Mouse (Mus musculus): ENCODE results near the gene Impg2. TPM values are rescaled to one million over a fixed set of nuclear protein-coding genes. Genes with fewer than 3 reads are reported as not detected.

Impg2 gene
- polyA plus RNA-seq, 1 experiment from 2014 or later = 0.20 TPM

DNA sequence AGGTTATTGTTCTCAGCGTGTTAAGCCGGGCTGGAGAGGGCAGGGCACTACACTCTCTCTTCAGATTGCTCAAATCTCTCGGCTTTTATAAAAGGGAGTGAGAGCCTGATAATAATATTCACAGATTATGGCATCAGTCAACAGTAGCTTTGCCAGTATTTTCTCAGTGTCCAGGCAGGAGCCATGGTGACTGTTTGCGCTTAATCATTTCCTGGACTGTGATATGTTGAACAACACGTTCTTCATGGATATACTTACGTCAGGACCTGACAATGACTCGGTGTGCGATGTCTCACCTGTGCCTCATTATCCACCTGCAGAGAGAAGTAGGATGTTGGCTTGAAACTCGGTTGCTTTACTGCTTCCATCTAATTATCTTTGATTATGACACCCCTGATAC lies 74.9 kb downstream of the Impg2 start:
- Histone ChIP-seq H3K4me3 (no peak overlapping the region), H3K4me1 (no peaks in the 10 kb centered on the region), H3K4me2 (no peak overlapping the region), H3K27ac (no peak overlapping the region), H3K9ac (no peak overlapping the region), H3K9me3 (no peaks in the 10 kb centered on the region), H3K27me3 (no peaks in the 10 kb centered on the region), H3K36me3 (no peaks in the 10 kb centered on the region)
- WGBS = 59% methylated on average over 9 of the region's 9 CpGs
- no peak for ATAC-seq (ENCODE audit: insufficient number of reproducible peaks, low FRiP score, low TSS enrichment, low read depth)

DNA sequence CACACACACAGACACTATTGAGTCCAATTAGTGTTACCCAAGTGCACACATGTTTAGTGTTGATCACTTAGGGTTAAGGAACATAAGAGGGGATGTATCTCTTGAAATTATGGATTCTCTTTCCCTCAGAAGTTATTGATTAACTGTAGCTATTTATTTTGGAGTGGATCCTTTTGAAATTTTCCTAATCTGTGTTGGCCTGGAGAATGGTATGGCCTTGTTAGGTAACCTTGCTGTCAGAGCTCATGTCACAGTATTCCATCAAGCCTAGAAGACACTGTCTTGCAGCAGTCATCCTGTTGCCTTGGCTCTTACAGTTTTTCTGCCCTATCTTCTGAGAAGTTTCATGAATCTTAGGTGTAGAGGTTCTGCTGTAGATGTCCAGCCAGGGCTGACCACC lies 75.6 kb downstream of the Impg2 start:
- Histone ChIP-seq H3K27me3 (no peaks in the 10 kb centered on the region), H3K9ac (no peak overlapping the region), H3K36me3 (no peaks in the 10 kb centered on the region), H3K27ac (no peak overlapping the region), H3K4me3 (no peak overlapping the region), H3K4me1 (no peaks in the 10 kb centered on the region), H3K9me3 (no peaks in the 10 kb centered on the region), H3K4me2 (no peak overlapping the region)
- ATAC-seq (ENCODE audit: insufficient number of reproducible peaks, low FRiP score, low TSS enrichment, low read depth) = no peak

DNA sequence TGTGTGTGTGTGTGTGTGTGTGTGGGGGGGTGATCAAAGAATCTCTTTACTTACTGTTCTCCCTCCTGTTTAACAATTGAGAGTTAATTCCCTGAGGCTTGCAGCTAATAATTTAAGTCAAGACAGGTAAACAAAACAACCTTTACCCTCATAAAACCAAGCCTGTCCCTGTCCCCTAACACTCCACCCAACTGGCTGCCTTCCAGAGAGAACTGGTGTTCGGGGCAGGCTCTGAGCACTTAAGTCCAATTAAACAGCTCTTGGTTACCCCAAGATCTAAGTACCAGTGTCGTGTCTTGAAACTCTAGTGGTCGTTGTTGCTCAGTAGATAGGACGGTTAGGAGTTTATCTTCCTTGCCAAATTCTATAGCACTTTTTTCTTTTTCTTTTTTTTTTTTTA lies 77.2 kb downstream of the Impg2 start:
- no peaks in the 10 kb centered on the region for H3K27me3 ChIP-seq
- no peak overlapping the region for H3K9ac ChIP-seq
- no peaks in the 10 kb centered on the region for H3K36me3 ChIP-seq
- no peaks in the 10 kb centered on the region for H3K9me3 ChIP-seq
- H3K4me3 ChIP-seq = no peak overlapping the region
- no peak overlapping the region for H3K4me2 ChIP-seq
- 33% methylated on average over 4 of the region's 4 CpGs for WGBS
- no peak for ATAC-seq (ENCODE audit: insufficient number of reproducible peaks, low FRiP score, low TSS enrichment, low read depth)
- no peak overlapping the region for H3K27ac ChIP-seq
- H3K4me1 ChIP-seq = no peaks in the 10 kb centered on the region

DNA sequence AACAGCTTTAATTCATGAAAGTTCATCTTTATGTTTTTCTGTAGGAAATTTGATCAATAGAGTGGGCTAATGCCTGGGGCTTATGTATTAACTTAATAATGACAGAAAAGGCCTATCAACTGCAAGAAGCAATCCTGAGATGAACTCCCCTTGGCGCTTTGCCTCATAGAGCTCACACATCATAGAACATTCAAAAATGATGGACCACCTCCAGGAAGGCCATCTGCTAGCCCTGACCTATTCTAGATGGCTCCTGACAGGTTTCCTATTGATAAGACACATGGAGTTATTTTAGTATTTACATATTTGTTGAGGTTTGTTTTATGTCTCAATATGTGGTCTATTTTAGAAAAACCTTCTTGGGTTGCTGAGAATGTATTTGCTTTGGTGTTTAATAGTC lies 79.2 kb downstream of the Impg2 start:
- H3K9me3 ChIP-seq = no peaks in the 10 kb centered on the region
- no peaks in the 10 kb centered on the region for H3K27me3 ChIP-seq
- H3K36me3 ChIP-seq = no peaks in the 10 kb centered on the region
- no peak for ATAC-seq (ENCODE audit: insufficient number of reproducible peaks, low FRiP score, low TSS enrichment, low read depth)
- no peak overlapping the region for H3K27ac ChIP-seq
- H3K4me3 ChIP-seq = no peak overlapping the region
- H3K4me2 ChIP-seq = no peak overlapping the region
- 89% methylated on average over 1 of the region's 1 CpGs for WGBS
- H3K4me1 ChIP-seq = no peaks in the 10 kb centered on the region
- H3K9ac ChIP-seq = no peak overlapping the region

DNA sequence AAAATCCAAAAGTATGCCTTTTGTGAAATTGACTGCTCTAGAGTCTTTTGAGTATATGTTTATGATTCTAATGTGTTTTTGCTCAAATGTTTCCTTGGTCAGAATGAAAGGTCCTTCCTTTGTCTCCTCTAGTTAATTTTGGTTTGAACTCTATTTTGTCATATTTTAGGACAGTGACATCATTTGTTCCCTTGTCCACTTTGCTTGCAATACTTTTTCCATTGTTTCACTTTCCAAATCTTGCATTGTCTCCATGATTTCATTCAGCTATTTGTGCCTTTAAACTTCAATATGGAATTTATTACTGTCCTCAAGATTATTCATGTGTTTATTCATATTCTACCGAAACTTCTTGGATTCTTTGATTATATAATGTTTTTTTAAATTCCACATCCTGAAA lies 79.8 kb downstream of the Impg2 start:
- WGBS = 80% methylated on average over 1 of the region's 1 CpGs
- Histone ChIP-seq H3K27ac (no peak overlapping the region), H3K4me2 (no peak overlapping the region), H3K36me3 (no peaks in the 10 kb centered on the region), H3K9me3 (no peaks in the 10 kb centered on the region), H3K27me3 (no peaks in the 10 kb centered on the region), H3K4me3 (no peak overlapping the region), H3K9ac (no peak overlapping the region), H3K4me1 (no peaks in the 10 kb centered on the region)
- ATAC-seq (ENCODE audit: insufficient number of reproducible peaks, low FRiP score, low TSS enrichment, low read depth) = no peak

DNA sequence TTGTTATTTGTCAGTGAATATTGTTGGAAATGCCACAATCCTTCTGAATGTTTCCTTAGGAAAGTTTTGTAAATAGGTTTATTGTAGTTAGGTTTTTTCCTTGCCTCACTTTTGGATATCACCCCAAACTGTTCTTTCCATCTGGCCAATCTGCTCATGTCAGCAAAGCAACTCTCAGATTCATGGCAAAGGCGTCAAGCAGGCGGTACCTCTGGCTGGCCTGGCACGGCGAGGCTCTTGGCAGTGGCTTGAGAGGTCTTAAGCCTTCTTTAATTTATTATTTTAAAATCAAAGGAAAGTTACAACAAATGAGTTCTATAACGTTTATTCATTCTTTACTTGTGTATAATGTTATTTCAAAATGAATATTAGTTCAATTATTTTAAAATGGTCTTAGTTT lies 82.0 kb downstream of the Impg2 start:
- WGBS = 69% methylated on average over 5 of the region's 5 CpGs
- Histone ChIP-seq H3K9me3 (no peaks in the 10 kb centered on the region), H3K36me3 (no peaks in the 10 kb centered on the region), H3K27ac (no peak overlapping the region), H3K4me1 (no peaks in the 10 kb centered on the region), H3K9ac (no peak overlapping the region), H3K4me3 (no peak overlapping the region), H3K27me3 (no peaks in the 10 kb centered on the region), H3K4me2 (no peak overlapping the region)
- no peak for ATAC-seq (ENCODE audit: insufficient number of reproducible peaks, low FRiP score, low TSS enrichment, low read depth)

DNA sequence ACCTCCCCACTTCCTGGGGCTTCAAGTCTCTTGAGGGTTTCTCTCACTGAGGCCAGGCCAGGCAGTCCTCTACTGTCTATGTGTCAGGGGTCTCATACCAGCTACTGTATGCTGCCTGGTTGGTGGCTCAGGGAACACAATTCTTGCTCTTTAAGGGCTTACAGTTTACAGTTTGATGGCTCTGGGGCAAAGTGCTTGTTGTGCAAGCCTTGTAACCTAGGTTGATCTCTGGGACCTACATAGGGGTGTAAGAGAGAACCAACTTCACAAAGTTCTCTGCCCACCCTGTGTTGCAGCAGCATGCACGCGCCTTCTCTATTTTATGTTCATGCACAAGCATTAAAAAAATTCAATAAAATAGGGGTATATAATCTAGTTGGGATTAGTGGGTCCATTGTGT lies 82.9 kb downstream of the Impg2 start:
- no peak overlapping the region for H3K27ac ChIP-seq
- WGBS = 89% methylated on average over 2 of the region's 2 CpGs

DNA sequence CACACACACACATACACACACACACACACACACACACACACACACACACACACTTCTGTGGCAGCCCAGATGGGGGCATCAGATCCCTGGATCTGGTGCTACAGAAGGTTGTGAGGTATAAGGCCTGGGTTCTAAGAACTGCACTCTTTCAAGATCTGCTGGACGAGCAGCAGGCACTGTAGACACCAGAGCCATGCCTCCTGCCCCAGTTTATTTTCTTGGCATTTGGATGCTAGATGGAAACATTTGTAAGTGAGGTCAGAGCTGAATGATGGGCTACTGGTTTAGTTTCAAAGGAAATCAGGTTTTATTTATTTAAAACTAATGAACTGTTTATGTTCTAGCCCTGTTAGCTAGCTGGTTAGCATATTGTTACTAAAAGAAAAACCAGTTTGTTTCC lies 90.8 kb downstream of the Impg2 start:
- 48% methylated on average over 1 of the region's 1 CpGs for WGBS
- H3K4me1 ChIP-seq = no peaks in the 10 kb centered on the region
- ATAC-seq (ENCODE audit: insufficient number of reproducible peaks, low FRiP score, low TSS enrichment, low read depth) = no peak

More for the DNA sequence above, 82.9 kb downstream of the Impg2 start:
- no peaks in the 10 kb centered on the region for H3K9me3 ChIP-seq
- H3K4me1 ChIP-seq = no peaks in the 10 kb centered on the region
- H3K4me3 ChIP-seq = no peak overlapping the region
- H3K36me3 ChIP-seq = no peaks in the 10 kb centered on the region
- H3K4me2 ChIP-seq = no peak overlapping the region
- no peak overlapping the region for H3K9ac ChIP-seq
- H3K27me3 ChIP-seq = no peaks in the 10 kb centered on the region
- no peak for ATAC-seq (ENCODE audit: insufficient number of reproducible peaks, low FRiP score, low TSS enrichment, low read depth)

DNA sequence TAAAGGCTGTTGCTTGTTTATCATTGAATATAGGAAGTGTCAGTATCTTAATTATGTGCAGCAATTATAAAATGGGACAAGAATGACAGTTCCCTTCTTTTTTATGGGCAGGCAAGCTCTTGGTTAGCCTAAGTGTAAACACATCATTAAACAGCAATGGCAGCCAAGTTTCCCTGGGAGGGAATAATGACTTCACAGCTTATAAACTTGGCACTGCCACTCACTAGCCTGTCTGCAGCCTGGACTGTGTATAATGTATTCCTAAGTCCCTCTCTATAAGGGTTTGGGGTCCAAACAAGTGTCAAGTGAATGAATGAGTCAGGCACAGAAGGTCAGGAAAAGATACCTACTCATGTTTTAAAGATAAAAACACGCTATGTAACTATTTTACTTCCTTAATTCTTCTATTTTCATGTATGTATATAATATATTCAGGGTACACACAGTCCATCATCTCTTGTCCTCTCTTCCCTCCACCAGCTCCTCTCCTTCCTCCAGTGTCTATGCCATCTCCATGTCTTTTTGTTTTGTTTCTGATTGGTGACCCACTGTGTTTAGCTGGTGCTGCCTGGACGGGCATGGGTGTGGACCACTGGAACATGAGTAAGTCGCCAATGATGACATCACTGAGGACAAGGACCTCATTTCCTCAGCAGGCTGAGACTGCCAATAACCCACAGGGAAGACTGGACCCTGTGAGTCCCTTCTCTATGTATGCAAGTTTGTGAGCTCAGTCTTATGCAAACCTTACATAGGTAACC lies 92.0 kb downstream of the Impg2 start:
- Histone ChIP-seq H3K4me3 (no peak overlapping the region), H3K9me3 (no peaks in the 10 kb centered on the region), H3K4me2 (no peak overlapping the region), H3K4me1 (no peaks in the 10 kb centered on the region), H3K27me3 (no peaks in the 10 kb centered on the region), H3K27ac (no peak overlapping the region), H3K36me3 (no peaks in the 10 kb centered on the region), H3K9ac (no peak overlapping the region)
- no peak for ATAC-seq (ENCODE audit: insufficient number of reproducible peaks, low FRiP score, low TSS enrichment, low read depth)
- WGBS = 71% methylated on average over 3 of the region's 3 CpGs

More for the DNA sequence above, 90.8 kb downstream of the Impg2 start:
- no peak overlapping the region for H3K4me2 ChIP-seq
- H3K27ac ChIP-seq = no peak overlapping the region
- H3K27me3 ChIP-seq = no peaks in the 10 kb centered on the region
- H3K4me3 ChIP-seq = no peak overlapping the region
- no peak overlapping the region for H3K9ac ChIP-seq
- no peaks in the 10 kb centered on the region for H3K36me3 ChIP-seq
- no peaks in the 10 kb centered on the region for H3K9me3 ChIP-seq

DNA sequence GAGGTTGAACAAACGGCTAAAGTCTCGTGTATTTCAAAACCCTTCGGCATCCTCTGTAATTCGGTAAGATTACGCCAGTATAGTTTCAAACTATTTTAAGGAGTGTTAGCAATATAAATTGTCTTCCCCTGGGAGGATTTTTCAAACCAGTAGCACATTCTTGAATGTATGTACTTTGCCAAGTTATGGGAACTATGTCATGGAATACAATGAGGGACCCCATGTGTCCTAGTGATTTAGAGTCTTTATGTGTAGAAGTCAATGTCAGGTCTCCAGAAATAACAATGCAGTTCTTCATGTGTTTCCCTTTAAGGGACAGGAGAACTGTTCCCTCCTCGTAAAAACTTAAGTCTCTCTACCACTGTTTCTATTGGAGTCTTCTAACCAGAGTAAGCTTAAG lies 94.1 kb downstream of the Impg2 start:
- H3K4me3 ChIP-seq = no peak overlapping the region
- WGBS = 42% methylated on average over 6 of the region's 6 CpGs
- H3K4me1 ChIP-seq = 0 out of 2 replicates have a peak, but pooled peaks cover 3% of the 10 kb centered on the region
- no peaks in the 10 kb centered on the region for H3K36me3 ChIP-seq
- H3K27ac ChIP-seq = no peak overlapping the region
- no peak overlapping the region for H3K9ac ChIP-seq
- no peak for ATAC-seq (ENCODE audit: insufficient number of reproducible peaks, low FRiP score, low TSS enrichment, low read depth)
- no peaks in the 10 kb centered on the region for H3K27me3 ChIP-seq
- H3K9me3 ChIP-seq = no peaks in the 10 kb centered on the region
- no peak overlapping the region for H3K4me2 ChIP-seq

DNA sequence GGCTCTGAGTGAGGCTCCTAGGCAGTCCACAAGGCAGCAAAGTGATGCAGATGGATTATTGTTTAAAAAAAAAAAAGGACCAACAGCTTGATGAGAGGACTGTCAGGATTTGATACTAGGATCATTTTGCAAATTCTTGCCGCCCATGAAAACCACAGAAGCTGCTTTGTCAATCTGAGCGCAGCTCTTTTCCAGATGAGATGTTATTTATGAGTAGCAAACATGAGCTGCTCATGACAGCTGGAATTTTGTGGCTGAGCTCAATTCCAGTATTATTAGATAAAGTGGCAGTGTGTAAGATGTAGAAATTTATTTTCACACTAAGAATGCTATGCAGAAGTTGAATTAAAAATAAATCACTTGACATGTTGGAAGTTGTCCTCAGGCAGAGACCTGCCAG lies 94.7 kb downstream of the Impg2 start:
- Histone ChIP-seq H3K9me3 (no peaks in the 10 kb centered on the region), H3K9ac (no peak overlapping the region), H3K4me2 (no peak overlapping the region), H3K27ac (no peak overlapping the region), H3K4me3 (no peak overlapping the region), H3K27me3 (no peaks in the 10 kb centered on the region), H3K36me3 (no peaks in the 10 kb centered on the region), H3K4me1 (0 out of 2 replicates have a peak, but pooled peaks cover 4% of the 10 kb centered on the region)
- WGBS = 42% methylated on average over 2 of the region's 2 CpGs
- no peak for ATAC-seq (ENCODE audit: insufficient number of reproducible peaks, low FRiP score, low TSS enrichment, low read depth)

DNA sequence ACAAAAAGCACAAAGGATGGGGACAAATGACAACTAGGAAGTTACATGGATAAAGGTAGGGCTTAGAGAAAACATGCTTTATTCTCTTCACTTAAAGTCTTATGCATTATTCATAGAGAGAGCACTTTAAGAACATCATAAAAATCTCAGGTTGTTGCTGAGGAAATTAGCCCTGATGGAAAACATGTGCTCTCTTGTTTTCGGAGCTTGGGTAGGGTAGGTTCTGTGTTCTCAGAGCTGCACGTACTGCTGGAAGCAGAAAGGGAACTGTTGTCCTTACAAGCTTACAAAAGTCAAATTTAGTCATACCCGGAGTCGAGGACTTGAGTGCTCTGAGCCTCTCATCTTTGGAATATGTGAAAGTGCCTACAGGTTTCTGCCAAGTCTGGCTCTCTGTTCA lies 98.9 kb downstream of the Impg2 start:
- Histone ChIP-seq H3K4me3 (no peak overlapping the region), H3K4me1 (0 out of 2 replicates have a peak, but pooled peaks cover 4% of the 10 kb centered on the region), H3K27ac (no peak overlapping the region), H3K36me3 (no peaks in the 10 kb centered on the region), H3K4me2 (no peak overlapping the region), H3K27me3 (no peaks in the 10 kb centered on the region), H3K9me3 (no peaks in the 10 kb centered on the region), H3K9ac (no peak overlapping the region)
- 21% methylated on average over 4 of the region's 4 CpGs for WGBS
- ATAC-seq (ENCODE audit: insufficient number of reproducible peaks, low FRiP score, low TSS enrichment, low read depth) = no peak

DNA sequence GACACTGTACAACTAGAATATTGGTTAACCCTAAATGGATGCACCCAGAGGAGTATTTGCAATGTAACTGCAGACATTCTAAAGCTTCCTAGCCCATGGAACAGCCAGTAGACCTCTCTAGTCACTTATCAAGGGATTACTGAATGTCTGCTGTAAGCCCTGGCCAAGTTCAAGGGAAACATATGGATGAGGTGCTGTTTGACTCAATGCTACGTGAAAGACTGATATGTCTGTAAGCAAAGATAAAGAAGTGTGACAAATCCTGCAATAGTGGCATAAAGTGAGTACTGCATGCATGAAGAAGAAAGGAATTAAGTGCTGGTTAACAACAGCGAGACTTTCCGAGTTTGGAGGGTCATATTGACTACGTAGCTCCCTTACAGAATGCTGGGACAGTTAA lies 100.1 kb downstream of the Impg2 start:
- no peak overlapping the region for H3K4me2 ChIP-seq
- no peak overlapping the region for H3K4me3 ChIP-seq
- H3K9me3 ChIP-seq = no peaks in the 10 kb centered on the region
- no peaks in the 10 kb centered on the region for H3K27me3 ChIP-seq
- H3K27ac ChIP-seq = no peak overlapping the region
- WGBS = 83% methylated on average over 4 of the region's 4 CpGs
- 0 out of 2 replicates have a peak, but pooled peaks cover 4% of the 10 kb centered on the region for H3K4me1 ChIP-seq
- H3K9ac ChIP-seq = no peak overlapping the region
- no peak for ATAC-seq (ENCODE audit: insufficient number of reproducible peaks, low FRiP score, low TSS enrichment, low read depth)
- H3K36me3 ChIP-seq = no peaks in the 10 kb centered on the region

Data from limb, embryonic 15.5 days (tissue).